Mouse (Mus musculus): ENCODE data around the gene Magoh.
A peak's percentile ranks its signal among the peaks of the same experiment; 100 is the strongest.

Magoh gene

DNA sequence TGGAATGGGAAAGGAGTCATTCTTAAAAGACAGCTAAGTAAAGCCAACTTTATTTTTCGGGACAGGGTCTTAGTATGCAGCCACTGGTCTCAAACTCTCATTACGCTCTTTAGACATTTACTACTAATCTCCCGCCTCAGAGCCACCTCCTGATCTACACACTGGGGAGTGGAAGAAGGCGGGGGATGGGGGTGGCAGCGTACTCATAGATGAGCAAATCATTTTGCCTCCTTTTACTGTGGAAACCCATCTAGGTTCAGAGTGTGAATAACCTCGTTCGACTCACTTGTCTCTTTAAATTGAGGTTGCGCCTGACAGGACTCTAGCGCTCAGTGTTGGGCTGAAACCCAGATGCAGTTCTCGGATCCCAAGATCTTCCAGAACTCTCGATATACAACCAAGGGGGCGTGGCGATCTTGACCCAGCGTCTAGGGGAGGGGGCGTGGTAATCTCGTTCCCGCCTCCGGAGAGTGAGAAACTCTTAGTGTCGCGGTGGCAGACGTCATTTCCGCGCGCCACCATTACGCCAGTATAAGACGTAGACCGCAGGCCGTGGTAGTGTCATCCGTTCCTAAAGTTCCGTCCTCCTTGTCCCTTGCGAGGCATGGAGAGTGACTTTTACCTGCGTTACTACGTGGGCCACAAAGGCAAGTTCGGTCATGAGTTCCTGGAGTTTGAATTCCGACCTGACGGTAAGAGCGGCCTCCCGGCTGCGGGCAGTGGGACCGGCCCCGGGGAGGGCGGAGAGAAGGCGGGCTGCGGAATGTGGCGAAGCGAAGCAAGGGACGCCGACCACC lies at the start of gene Magoh:
Gene Magoh (plus strand): TSS at position 502 of the 797 bp plus-strand sequence.
- DNase-seq, result peak; percentile 98

DNA sequence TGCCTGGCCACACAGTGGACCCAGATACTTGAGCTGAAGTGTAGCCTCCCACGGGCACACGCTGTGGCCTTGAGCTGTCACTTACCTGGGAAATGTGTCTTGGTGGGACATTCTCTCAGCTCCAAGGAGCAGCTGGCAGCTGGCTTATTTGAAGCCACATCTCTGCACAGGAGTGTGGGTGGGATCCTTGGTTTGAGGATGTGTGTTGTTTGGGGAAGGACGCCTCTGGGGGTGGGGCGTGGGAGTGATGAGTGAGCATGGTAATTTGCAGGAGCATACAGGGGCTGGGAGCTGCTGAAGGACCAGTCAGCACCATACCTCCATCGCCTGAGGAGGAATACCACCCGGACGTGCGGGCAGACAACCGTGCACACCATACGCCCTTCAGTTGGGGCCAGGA lies 49.4 kb upstream of the Magoh start:
- no peak for DNase-seq

DNA sequence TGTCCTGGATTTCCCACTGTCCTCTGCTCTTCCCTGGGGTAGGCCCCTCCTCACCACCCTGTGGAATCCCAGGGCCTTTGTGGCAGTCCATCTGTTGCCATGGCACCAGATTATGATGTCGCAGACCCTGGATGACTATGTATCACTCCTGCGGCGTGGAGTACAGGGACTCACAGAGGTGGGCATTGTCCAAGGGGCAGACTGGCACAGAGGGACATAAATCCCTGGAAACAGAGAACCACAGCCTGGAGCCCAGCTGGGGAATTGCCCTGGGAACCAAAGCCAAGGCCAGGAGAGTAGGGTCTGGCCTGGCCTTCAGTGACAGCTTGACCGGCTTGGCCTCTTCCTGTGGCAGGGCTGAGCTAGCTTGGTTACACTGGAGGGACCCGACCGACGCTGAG lies 48.7 kb upstream of the Magoh start:
- no peak for DNase-seq

DNA sequence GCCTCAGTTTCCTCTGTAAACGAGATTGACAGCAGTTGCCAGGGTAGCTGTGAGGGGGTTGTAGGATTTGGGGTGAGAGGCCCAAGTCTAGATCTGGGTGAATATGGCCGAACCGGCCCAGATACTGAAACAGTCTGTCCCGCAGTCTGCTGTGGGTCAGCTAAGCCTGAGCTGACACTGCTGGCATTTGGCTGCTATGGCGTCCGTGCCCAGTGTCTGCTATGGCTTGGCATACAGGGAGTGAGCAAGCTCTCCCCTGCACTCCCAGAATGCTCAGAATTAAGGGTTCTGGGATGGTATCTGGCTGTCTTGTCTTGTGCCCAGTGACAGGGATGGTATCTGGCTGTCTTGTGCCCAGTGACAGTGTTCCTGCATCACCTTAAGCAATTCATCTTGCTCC lies 47.9 kb upstream of the Magoh start:
- no peak for DNase-seq

DNA sequence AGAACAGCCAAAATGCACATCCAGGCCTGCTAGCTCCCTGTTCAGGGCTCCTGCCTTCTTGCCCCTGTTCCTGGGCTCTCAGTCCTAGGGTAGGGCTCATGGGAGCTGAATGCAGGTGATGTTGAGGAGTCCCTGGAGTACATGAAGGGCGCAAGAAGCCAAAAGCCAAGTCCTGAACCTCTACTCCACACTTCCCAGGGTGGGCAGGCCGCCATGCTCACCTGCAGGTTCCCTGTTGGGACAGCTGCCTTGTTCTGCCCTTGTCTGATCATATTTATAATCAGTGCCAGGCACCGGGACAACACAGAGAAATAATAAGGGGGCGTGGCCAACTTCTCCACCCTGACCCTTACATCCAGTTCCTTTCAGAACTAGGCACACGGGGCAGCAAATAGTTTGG lies 46.0 kb upstream of the Magoh start:
- no peak for DNase-seq

DNA sequence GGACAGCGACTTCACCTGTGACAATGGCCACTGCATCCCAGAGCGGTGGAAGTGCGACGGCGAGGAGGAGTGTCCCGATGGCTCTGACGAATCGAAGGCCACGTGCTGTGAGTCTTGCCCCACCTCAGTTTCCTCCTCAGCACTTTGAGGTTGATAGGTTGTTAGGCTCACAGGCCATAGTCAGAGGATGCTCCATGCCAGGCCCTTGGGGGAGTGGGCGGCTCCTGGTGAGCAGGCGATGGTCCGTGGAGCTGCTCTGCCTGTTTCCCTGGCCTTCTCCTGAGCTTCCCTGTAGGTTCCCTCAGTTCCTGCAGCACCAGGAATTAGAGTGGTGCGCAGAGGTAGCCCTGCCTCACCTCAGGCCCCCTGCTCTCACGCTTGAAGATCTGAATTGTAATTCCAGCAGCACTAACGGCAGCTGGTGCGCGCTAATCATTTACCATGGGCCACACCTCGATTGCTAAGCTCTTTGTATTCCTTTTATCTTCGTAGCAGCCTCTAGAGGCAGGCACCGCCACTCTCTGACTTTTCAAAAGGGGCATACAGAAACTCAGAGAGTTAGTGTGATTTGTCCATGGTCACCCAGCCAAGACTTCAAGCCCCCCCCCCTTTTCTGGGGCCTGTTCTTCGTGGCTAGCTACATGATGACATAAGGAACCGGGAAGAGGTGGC lies 44.8 kb upstream of the Magoh start:
- no peak for DNase-seq

DNA sequence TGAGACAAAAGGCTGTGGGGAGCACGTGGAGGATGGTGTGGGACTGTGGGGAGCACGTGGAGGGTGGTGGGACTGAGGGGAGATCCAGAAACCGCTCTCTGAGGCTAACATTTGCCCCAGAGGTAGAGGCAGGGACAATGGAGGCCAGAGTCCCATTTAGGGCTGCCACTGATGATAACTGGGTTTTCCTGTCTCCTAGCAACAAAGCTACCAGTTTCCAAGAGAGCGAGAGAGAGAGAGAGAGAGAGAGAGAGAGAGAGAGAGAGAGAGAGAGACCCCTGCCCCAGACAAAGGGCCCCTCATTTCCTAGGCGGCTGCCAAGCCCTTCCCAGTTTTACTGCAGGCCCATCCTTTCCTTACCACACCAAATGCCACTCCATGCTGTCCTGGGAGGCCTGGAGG lies 44.0 kb upstream of the Magoh start:
- no peak for DNase-seq

DNA sequence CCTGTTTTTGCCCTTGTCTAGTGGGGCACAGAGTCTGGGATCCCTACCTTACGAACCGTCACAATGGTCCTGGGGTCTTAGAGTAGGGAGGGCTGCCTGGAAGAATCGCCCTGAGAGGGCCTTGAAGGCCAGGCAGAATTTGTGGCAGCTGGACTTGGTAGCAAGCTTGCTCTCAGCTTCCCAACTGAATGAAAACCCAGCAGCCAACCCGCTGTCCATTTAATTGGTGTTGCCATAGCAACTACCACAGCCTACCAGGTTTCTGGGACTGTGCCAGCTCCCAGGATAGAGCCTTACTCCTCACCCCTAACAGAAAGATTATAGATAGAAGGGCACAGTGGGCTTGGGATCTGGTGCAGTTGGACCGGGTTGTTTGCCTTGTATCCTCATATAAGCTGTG lies 42.8 kb upstream of the Magoh start:
- DNase-seq, result peak; percentile 80

DNA sequence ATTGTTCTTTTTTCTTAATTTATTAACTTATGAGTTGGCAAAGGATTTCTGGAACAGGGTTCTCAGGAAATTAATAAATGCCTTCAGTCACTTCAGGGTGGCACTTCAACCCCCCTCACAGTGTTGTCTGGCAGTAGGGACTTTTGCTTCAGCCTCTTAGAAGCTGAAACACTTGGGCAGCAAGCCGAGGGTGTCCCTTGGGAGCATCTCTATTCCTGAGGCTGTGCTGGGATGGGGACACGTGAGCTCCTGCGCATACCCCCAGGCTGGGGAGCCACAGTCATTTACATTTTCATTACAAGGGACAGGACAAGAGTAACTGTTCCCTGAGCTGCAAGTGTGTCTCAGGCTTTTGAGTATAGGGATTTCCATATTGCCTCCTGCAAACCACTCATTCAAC lies 41.6 kb upstream of the Magoh start:
- no peak for DNase-seq

DNA sequence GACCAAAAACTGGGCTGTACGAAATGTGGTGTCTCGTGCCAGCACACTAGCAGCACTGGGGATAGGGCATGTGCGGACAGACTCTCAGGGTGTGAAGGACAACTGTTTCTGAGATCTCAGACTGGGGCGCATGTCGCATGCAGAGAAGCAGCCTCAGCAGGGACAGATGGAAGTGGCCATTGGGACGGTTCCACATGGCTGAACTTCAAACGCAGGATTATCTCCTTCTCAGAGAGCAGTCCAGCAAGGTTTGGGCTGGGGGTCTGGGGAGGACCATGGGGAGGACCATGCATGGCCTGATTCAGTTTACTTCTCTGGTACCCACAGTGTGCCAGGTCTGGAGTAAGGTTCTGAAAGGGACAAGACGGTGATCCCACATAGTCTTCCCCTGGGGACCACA lies 35.9 kb upstream of the Magoh start:
- DNase-seq, result no peak

DNA sequence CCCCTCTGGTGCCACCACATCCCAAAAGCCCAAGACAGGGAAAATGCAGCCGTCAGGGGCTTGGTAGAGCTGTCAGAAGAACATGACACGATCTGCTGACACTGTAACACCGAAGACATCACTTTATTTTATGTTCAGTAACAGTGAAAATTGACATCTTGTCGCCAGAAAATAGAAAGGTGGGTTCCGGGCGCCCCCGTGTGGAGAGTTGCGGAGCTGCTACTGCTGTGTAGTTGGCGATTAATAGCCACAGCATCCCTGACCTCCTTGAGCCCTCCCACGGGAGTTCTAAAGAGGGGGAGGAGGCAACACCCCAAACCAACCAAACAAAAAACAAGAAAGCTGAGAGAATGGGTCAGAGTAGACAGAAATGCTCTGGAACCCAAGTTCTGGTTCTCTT lies 34.6 kb upstream of the Magoh start:
- peak; percentile 80 for DNase-seq

DNA sequence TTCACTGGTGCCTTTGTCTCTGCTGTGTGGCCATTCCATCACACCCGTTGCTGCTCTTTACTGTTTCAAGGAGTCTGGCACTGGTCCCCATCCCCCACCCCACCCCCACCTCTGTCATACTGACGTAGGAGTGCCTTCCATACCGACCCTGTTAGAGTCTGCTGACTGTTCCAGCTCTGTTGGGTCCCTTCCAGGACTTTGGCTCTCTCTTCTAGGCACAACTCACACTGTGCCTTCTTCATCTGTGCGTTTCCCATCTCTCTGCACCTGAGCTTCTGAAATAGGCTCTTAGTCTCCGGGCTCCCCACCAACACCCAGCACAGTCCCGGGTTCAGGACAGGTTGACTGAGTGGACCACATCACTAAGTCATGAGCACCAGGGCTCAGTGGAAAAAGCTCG lies 32.8 kb upstream of the Magoh start:
- DNase-seq, result no peak

DNA sequence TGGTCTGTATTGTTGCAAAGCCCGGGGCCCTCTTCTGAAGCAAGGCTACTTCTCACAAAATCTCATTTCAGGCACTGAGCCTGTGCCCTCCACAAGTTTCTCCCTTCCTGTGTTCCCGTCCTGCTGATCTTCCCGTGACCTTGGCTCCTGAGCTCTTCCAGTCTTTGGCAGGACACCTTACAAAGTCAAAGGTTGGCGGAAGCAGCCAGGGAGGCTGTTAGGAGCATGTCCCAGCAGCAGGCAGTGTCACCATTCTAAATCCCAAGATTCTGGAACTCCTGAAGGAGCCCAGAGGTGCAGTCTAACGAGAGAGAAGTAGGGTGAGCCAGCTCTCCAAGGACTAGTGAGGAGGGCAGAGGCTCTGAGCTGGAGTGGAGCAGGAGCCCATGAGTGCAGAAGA lies 31.0 kb upstream of the Magoh start:
- DNase-seq, result no peak

DNA sequence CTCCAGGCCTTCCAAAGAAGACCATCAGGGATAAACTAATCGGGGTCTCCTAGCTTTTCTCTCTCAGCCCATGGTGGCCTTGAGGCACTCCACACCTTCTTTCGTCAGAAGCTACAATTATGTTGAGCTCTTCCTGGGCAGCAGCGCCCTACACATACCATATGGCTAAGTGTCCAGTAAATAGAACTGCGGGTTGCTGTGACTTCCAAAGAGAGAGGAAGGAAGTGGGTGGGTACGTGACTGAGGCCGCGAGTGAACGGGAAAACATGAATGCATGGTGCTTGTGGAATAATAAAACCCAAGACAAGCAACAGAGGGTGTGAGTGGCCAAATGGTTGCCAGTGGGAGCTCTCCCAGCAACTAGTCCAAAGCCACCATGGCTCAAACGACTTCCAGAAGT lies 29.9 kb upstream of the Magoh start:
- no peak for DNase-seq

DNA sequence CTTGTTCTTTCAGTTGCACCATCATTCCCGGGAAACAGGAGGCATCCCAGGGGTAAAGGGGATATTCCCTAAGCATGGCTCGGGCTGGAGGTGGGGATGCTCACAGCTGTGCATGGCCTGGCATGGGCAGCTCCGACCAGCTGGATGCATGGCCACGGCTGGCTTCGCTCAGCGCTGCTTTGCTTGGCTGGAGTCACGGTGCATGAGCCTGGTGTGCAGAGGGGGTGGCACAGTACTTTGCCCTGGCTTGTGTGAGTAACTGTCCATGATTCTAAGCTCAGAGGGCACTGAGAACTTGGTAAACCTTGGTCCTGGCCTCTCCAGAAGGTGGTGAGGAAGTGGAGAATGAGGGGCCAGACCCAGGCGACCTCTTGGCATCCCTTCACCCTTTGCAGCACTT lies 29.5 kb upstream of the Magoh start:
- DNase-seq, result no peak

DNA sequence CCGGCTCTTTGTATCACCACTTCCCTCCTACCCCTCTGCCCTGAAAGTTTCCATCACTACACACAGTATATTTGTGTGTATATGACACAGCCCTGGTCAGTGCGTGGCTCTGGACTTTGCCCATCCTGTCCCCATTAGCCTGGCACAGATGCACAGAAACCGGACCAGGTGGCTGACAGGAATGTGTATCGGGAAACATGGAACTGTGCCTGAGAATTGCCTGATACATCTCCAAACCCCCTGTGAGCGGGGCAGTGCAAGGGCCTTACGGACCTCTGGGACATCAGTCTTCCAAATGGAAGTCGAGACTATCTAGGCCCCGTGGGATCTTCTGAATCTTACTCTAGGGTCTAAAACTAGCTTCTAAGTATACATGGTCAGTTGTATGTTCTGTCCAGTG lies 26.2 kb upstream of the Magoh start:
- no peak for DNase-seq

DNA sequence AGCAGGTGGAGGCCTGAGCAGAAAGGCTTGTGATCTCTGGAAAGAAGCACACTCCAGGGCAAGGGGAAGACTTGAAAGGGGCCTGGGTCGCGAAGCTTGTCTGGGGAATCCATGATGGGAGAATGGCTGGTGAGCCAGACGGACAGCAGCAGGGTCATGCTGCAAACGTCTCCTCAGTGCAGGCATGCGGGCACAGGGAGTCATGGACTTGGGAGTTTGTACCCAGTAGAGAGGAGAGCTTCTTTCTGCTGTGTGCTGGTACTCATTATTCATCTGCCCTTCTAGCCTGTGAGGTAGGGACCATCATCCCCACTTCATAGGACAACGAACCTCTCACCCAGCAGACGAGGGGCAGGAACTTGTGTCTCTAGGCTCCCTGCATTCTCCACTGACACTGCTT lies 25.7 kb upstream of the Magoh start:
- no peak for DNase-seq

DNA sequence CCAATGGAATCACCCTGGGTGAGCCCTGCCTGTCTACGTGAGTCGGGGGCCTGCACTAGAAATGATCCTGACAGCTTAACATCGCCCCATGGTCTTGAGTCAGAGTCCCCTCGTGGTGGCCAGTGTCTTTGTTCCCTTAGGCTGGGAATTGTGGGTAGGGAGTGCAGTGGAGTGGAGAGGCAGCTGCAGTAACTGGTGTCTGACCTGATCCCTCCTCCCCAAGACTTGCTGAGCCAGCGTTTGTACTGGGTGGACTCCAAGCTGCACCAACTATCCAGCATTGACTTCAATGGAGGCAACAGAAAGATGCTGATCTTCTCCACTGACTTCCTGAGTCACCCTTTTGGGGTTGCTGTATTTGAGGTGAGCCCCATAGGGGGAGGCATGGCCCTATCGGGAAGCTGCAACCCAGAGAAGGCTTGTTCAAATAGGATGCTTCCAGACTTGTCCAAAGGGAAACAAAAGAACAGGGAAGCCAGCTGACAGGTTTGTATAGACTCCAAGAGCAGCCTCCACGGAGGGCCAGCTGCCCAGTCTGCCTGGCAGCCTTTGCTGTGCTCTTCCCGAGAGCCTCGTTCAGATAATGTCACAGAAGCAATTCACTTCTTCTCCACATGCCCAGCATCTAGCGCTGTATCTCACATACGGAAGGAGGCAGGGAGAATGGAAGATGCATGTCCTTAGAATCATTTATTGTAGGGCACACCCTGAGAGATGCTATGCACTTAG lies 22.4 kb upstream of the Magoh start:
- no peak for DNase-seq

DNA sequence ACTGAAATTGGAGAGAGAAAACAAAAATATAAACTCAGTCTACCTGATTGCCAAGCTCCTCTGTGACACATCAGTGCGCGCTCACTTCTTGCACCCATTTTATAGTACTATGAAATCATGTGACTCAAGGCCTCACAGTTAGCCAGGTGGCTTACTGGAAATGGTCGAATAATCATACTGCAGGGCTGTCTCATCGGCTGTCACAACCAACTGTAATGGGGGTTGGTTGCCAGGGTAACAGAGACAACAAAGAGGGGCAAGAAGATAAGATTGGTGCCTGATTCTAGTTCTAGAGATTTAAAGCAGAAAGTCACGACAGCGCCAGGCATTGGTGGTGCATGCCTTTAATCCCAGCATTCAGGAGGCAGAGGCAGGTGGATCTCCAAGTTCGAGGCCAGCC lies 20.6 kb upstream of the Magoh start:
- no peak for DNase-seq

DNA sequence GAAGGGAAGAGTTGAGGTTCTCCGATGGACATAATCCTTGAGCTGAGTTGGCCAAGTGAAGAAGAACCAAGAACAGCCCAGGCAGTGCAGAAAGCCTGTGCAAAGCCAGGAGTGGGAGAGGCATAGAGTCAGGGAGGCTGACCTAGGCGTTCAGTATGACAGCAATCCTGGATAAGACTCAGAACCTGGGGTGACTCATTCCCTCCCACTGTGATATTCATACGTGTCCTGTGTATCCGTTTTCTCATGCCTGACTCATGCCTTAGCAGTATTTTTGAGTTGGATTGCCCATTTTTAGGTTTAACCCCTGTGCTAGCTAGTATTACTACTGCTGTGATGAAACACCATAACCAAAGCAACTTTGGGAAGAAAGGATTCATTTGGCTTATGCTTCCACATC lies 14.7 kb upstream of the Magoh start:
- no peak for DNase-seq

DNA sequence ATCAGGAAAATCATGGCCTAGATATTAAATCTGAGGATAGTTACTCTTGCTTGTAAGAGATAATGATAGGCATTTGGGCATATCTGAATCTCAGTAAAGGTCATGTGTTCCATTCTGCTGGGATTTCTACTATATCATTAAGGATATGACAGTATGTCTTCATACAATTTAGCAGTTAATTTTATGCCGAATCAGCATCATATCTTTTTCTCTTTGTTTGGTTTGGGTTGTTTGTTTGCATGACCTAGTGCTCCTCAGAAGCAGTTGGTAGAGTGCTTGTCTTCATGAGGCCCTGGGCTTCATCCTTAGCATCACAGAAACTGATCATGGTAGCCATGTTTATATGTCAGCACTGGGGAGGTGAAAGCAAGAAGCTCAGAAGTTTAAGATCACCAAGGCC lies 2.1 kb downstream of the Magoh start:
- DNase-seq, result no peak

DNA sequence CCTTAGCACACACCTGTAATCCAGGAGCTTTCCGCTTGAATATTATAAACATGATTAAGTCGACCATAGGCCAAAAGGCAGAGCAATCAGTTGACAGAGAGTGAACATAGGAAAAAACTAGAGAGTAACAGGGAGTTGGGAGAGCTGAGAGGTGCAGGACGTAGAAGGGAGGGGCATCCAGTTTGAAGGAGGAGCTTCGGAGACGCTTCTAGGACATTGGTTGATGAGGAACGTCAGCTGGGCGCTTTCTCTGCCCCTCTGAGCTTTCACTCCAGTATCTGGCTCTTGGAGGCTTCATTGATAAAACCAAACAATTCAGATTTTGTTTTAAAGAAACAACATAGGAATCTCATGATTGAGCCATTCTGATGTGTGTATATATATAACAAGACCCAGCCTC lies 6.8 kb downstream of the Magoh start:
- DNase-seq, result no peak

DNA sequence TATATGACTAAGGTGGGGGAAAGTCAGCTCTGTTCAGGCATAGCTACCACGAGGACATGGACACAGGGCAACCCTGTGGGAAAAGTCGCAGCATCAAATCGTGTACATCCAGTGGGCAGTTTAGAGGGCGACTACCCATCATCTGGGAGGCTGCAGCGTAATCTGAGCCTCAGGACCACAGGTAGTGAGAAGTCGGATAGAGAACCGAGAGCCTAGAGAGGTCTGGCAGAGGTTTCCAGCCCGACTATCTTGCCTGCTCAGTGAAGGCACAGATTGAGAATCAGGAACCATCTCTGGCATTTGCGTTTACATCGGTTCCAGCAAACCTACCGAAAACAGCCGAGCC lies 9.8 kb downstream of the Magoh start:
- no peak for DNase-seq

DNA sequence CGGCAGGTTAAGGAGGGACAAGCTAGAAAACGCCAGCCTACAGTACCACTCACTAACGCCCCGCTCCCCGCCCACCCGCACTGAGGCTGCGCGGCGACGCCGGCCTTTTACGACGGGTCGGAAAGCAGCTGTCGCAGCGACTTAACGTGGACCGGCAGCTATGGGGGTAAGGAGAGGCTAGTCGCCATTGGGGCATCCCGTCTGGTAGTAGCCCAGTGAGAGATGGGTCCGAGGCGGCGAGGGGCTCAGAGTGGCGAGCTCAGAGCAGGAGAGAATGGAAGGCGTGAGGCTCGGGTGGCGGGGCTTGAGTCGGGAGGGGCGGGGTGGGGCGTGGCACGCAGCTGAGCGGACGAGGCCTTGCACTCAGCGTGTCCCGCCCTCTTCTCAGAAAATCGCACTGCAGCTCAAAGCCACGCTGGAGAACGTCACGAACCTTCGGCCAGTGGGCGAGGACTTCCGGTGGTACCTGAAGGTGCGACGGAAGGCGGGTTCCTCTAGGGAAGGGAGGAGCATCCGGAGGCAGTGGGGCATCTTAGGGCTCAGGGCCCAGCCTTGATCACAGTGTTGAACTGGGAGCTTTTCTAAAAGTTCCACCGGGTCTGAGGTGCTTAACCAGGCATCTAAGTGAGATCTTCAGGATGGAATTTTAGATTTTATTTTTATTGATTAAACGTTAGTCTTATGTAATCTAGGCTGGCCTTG lies 10.3 kb downstream of the Magoh start, which contains the start of gene 0610037L13Rik:
Gene 0610037L13Rik (plus strand): TSS at position 83 of the 702 bp plus-strand sequence.
- DNase-seq, result peak; percentile 92
